ENCODE assay signal across 8 mouse cellular contexts in genomic region chr15:102028040-102028439, GRCm38 (mm10). TPM values are rescaled to one million over a fixed set of nuclear protein-coding genes. Genes with fewer than 3 reads are reported as not detected.
A peak's percentile ranks its signal among the peaks of the same experiment; 100 is the strongest.
DNase-seq lines count a peak whose midpoint lies in the region; ATAC-seq lines count a peak whose summit lies in the region.

Gene Krt18, plus strand, starts transcription at chr15:102028180.

- peak within 1 kb of the TSS; percentile 69 for H3K9ac ChIP-seq in heart, embryonic 16.5 days (ENCODE audit: low read length)
- no peak within 1 kb of the TSS; the same call in 1 of the 2 replicates for H3K9ac ChIP-seq in forebrain, embryonic 12.5 days

- H3K36me3 ChIP-seq in heart, embryonic 16.5 days (ENCODE audit: control insufficient read depth, insufficient read depth): no peaks in the 10 kb centered on the region
- H3K36me3 ChIP-seq in forebrain, embryonic 12.5 days (replicated peaks): no peaks in the 10 kb centered on the region
- no peaks in the 10 kb centered on the region for H3K36me3 ChIP-seq in megakaryocyte, embryonic 14.5 days (replicated peaks; ENCODE audit: low read length)

- peak within 1 kb of the TSS; percentile 47 for H3K4me3 ChIP-seq in heart, embryonic 16.5 days (ENCODE audit: low read length)
- peak within 1 kb of the TSS; percentile 29 for H3K4me3 ChIP-seq in forebrain, embryonic 12.5 days (replicated peaks)
- peak within 1 kb of the TSS; percentile 19 for H3K4me3 ChIP-seq in megakaryocyte, embryonic 14.5 days (replicated peaks)

- DNase-seq in heart, postnatal 10 days: no peak
- DNase-seq in kidney, postnatal 14 days: peak; percentile 56
- DNase-seq in urinary bladder, postnatal 25 days (ENCODE audit: low spot score): peak; percentile 62
- no peak for DNase-seq in layer of hippocampus, postnatal 10 days (ENCODE audit: low spot score in 2 of 2)
- no peak for DNase-seq in right cerebral cortex, postnatal 25 days

- H3K27ac ChIP-seq in heart, embryonic 16.5 days (ENCODE audit: low read length): no peak within 1 kb of the TSS
- no peak within 1 kb of the TSS for H3K27ac ChIP-seq in forebrain, embryonic 12.5 days

- 2% methylated on average over 28 of the region's 28 CpGs for WGBS in heart, embryonic 16.5 days
- WGBS in forebrain, embryonic 12.5 days: 1% methylated on average over 28 of the region's 28 CpGs

- peak within 1 kb of the TSS; percentile 69 for H3K4me2 ChIP-seq in heart, embryonic 16.5 days (ENCODE audit: low read depth, low read length)
- H3K4me2 ChIP-seq in forebrain, embryonic 12.5 days: peak within 1 kb of the TSS; percentile 45

- peaks cover 24% of the 10 kb centered on the region for H3K4me1 ChIP-seq in heart, embryonic 16.5 days (ENCODE audit: control insufficient read depth, insufficient read depth, low read length)
- H3K4me1 ChIP-seq in forebrain, embryonic 12.5 days: peaks cover 21% of the 10 kb centered on the region
- peaks cover 15% of the 10 kb centered on the region for H3K4me1 ChIP-seq in megakaryocyte, embryonic 14.5 days

- H3K27me3 ChIP-seq in heart, embryonic 16.5 days (ENCODE audit: control insufficient read depth, insufficient read depth, low read length): peaks cover 3% of the 10 kb centered on the region; the same call in 1 of the 2 replicates
- H3K27me3 ChIP-seq in forebrain, embryonic 12.5 days: peaks cover 70% of the 10 kb centered on the region
- H3K27me3 ChIP-seq in megakaryocyte, embryonic 14.5 days (replicated peaks): peaks cover 85% of the 10 kb centered on the region

- intact Hi-C loops in heart, postnatal 10 days (cut with DNase I): no loop called here

- ATAC-seq in heart, embryonic 16.5 days (replicated peaks; ENCODE audit: extremely low read depth, insufficient read depth, low FRiP score): no peak
- ATAC-seq in forebrain, embryonic 12.5 days (ENCODE audit: low FRiP score): no peak

- H3K9me3 ChIP-seq in heart, embryonic 16.5 days (replicated peaks; ENCODE audit: control insufficient read depth, low read length): no peaks in the 10 kb centered on the region
- H3K9me3 ChIP-seq in forebrain, embryonic 12.5 days: no peaks in the 10 kb centered on the region
- no peaks in the 10 kb centered on the region for H3K9me3 ChIP-seq in megakaryocyte, embryonic 14.5 days

RNA-seq across cellular contexts. Expression of gene Krt18, which starts in this region (rescaled TPM):
- 127 and 215 TPM in 2 replicates for polyA plus RNA-seq in heart, embryonic 16.5 days (2015; fragmentation: Nextera tagmentation; extraction: Ambion mirVana)
- total RNA-seq in heart, postnatal 10 days (2021): 1 to 10 TPM; 6.5 to 7.2 TPM
- polyA plus RNA-seq in forebrain, embryonic 12.5 days (2016; fragmentation: Nextera tagmentation; extraction: Ambion mirVana): 9.4 and 13.6 TPM in 2 replicates
- 0.06 TPM in 1 of 2 replicates, not detected in the other for polyA plus RNA-seq in megakaryocyte, embryonic 14.5 days (2012; ENCODE audit: insufficient read depth, low replicate concordance)
- 1 to 10 TPM in 1 of 2 experiments, under 1 TPM in 1; 0.85 to 1.6 TPM for total RNA-seq in layer of hippocampus, postnatal 10 days (2021)

Comparison
In these comparisons a context has a peak if more than half of its experiments do, and no peak if none do; other contexts are left out.
1. DNase-seq: peak in kidney, postnatal 14 days (single experiment) and urinary bladder, postnatal 25 days (single experiment); none in heart, postnatal 10 days (0 of 2), layer of hippocampus, postnatal 10 days (0 of 2) and right cerebral cortex, postnatal 25 days (single experiment).
2. Peak in every context shown above with its lines, with median percentiles within 50 percentile points of each other: H3K4me3 ChIP-seq.